Mouse (Mus musculus) testis, adult 2 months (tissue): ENCODE measurements around the gene Clp1.

Experiments used
- CTCF ChIP-seq: fragments of 200-500 bp; IDR thresholded peaks from 2 replicates; pipeline ENCODE4 v1.5.1; 2012; ENCODE audit warnings: low read depth, mild to moderate bottlenecking, inconsistent platforms, low read length, moderate library complexity; ENCODE audit not compliant: control insufficient read depth, insufficient read depth, insufficient replicate concordance
- POLR2A ChIP-seq: fragments of 200-500 bp; IDR thresholded peaks from 2 replicates; pipeline ENCODE4 v1.6.1; 2012; ENCODE audit warnings: low read depth, mild to moderate bottlenecking, inconsistent platforms, low read length, moderate library complexity; ENCODE audit not compliant: control insufficient read depth

DNA sequence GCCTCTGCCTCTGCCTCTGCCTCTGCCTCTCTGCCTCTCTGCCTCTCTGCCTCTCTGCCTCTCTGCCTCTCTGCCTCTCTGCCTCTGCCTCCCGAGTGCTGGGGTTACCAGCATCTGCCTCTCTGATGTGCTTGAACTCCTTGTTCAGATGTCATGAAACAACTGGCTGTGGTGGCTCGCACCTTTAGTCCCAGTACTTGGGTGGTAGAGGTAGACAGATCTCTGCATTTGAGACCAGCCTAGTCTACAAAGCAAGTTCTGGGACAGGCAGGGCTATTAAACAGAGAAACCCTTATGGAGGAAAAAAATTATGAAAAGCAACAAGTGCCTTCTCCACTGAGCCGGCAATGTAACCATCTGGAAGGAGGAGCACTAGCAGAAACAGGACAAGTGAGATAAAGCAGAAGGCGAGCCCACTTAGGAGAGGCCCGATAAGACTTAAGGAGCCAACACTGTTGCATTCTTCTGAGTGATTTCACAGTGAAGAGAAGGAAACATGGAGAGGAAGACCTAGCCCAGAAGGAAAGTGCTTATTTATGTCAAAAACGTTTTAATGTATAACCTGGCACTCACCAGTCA, 44.5 kb downstream of the Clp1 start:
- no peak for TF ChIP-seq CTCF
- no peak for TF ChIP-seq POLR2A
